Mouse (Mus musculus) limb, embryonic 14.5 days (tissue): ENCODE data around the gene Cabp1. TPM values are rescaled to one million over a fixed set of nuclear protein-coding genes. Genes with fewer than 3 reads are reported as not detected.

Experiments
- ATAC-seq: fragments of 200-750 bp; cut with Nextera tagmentation; 2 replicates; pipeline ENCODE4 v1.8.0; 2017; ENCODE audit warnings: low read depth, moderate number of reproducible peaks, moderate TSS enrichment; ENCODE audit not compliant: low FRiP score
- DNase-seq: peaks from one replicate; pipeline ENCODE4 v3.0.0-alpha.2; 2015; ENCODE audit warnings: low spot score
- H3K27ac ChIP-seq: fragments of 300-500 bp; sonication (generic); replicated peaks from 2 replicates; pipeline ENCODE4 v1.5.1; 2014; ENCODE audit warnings: low read depth, mild to moderate bottlenecking, low read length, moderate library complexity, mixed read lengths
- H3K27me3 ChIP-seq: fragments of 300-500 bp; sonication (generic); 2 replicates; pipeline ENCODE4 v1.6.1; 2014; ENCODE audit warnings: low read length, mixed read lengths; ENCODE audit not compliant: control insufficient read depth, insufficient read depth
- H3K36me3 ChIP-seq: fragments of 300-500 bp; sonication (generic); 2 replicates; pipeline ENCODE4 v1.6.1; 2014; ENCODE audit warnings: mild to moderate bottlenecking, low read length, moderate library complexity, mixed read lengths; ENCODE audit not compliant: control insufficient read depth, insufficient read depth
- H3K4me1 ChIP-seq: fragments of 300-500 bp; sonication (generic); 2 replicates; pipeline ENCODE4 v1.6.1; 2014; ENCODE audit warnings: antibody characterized with exemption, low read length, mixed read lengths; ENCODE audit not compliant: control insufficient read depth, insufficient read depth
- H3K4me2 ChIP-seq: fragments of 300-500 bp; sonication (generic); replicated peaks from 2 replicates; pipeline ENCODE4 v1.6.1; 2014; ENCODE audit warnings: low read depth, mild to moderate bottlenecking, low read length, moderate library complexity; ENCODE audit not compliant: severe bottlenecking
- H3K4me3 ChIP-seq: fragments of 300-500 bp; sonication (generic); replicated peaks from 2 replicates; pipeline ENCODE4 v1.5.1; 2014; ENCODE audit warnings: low read length
- H3K9ac ChIP-seq: fragments of 300-500 bp; sonication (generic); 2 replicates; pipeline ENCODE4 v1.6.1; 2014; ENCODE audit warnings: mild to moderate bottlenecking, low read depth, low read length, moderate library complexity; ENCODE audit not compliant: severe bottlenecking
- H3K9me3 ChIP-seq: fragments of 300-500 bp; sonication (generic); 2 replicates; pipeline ENCODE4 v1.6.1; 2016; ENCODE audit warnings: low read length; ENCODE audit not compliant: control insufficient read depth
- POLR2A ChIP-seq: fragments of 200-500 bp; IDR thresholded peaks from 2 replicates; pipeline ENCODE4 v1.8.0; 2012; ENCODE audit warnings: inconsistent platforms, mild to moderate bottlenecking, moderate library complexity, borderline replicate concordance; ENCODE audit not compliant: insufficient read depth, insufficient read length; ENCODE audit errors: extremely low read depth
- WGBS: fragments of 180-500 bp; shearing (Covaris S2); extraction: QIAGEN DNeasy Blood & Tissue Kit; methylation state at CpG from one replicate; pipeline ENCODE4 v1.1.7; 2014; 5-methylcytosine and 5-hydroxymethylcytosine counted together
- polyA plus RNA-seq, 2 experiments: library from polyadenylated mRNA; depleted of rRNA in 1 of 2; stranded (reverse) in 1 of 2; unstranded in 1 of 2; fragments of >200 nt; fragmentation: Nextera tagmentation in 1 of 2; extraction: Ambion mirVana in 1 of 2; gene quantifications; 2 replicates each; pipeline versions ENCODE4 v1.2.1 to v1.2.3; 2012 to 2014

Cabp1 gene
- polyA plus RNA-seq, 2 experiments: 1.5 to 4.7 TPM

GRCm38 (mm10) chr5:115235786-115236263, 41.6 kb upstream of the Cabp1 start, which contains the start of gene Pop5:
Pop5 (plus strand) TSS chr5:115235836.
- no peaks in the 10 kb centered on the region for H3K9me3 ChIP-seq
- H3K36me3 ChIP-seq: peaks cover 13% of the 10 kb centered on the region
- H3K9ac ChIP-seq: peak within 1 kb of the TSS; percentile 53
- peak; percentile 69 for ATAC-seq
- H3K4me2 ChIP-seq: peak within 1 kb of the TSS; percentile 62
- H3K27ac ChIP-seq: no peak within 1 kb of the TSS
- peak within 1 kb of the TSS; percentile 43 for H3K4me3 ChIP-seq
- 0 out of 2 replicates have a peak, but pooled peaks cover 2% of the 10 kb centered on the region for H3K27me3 ChIP-seq
- no peak for TF ChIP-seq POLR2A
- peaks cover 9% of the 10 kb centered on the region for H3K4me1 ChIP-seq
- WGBS: under 1% methylated on average over 21 of the region's 21 CpGs
- peak; percentile 95 for DNase-seq

- Histone ChIP-seq H3K27me3 (0 out of 2 replicates have a peak, but pooled peaks cover 2% of the 10 kb centered on the region), H3K9me3 (no peaks in the 10 kb centered on the region), H3K9ac (peak overlapping the region; percentile 53), H3K4me1 (peaks cover 9% of the 10 kb centered on the region), H3K4me3 (peak overlapping the region; percentile 43), H3K36me3 (peaks cover 8% of the 10 kb centered on the region), H3K4me2 (peak overlapping the region; percentile 62), H3K27ac (no peak overlapping the region)
- DNase-seq (no peak), ATAC-seq (peak; percentile 8; the same call in 1 of the 2 replicates)
- no peak for TF ChIP-seq POLR2A
- WGBS: 0% methylated on average over 43 of the region's 45 CpGs
Observed at GRCm38 (mm10) chr5:115235323-115235771, 41.2 kb upstream of the Cabp1 start.

- Histone ChIP-seq H3K27me3 (0 out of 2 replicates have a peak, but pooled peaks cover 2% of the 10 kb centered on the region), H3K27ac (no peak overlapping the region), H3K9me3 (no peaks in the 10 kb centered on the region), H3K36me3 (peaks cover under 1% of the 10 kb centered on the region; the same call in 1 of the 2 replicates), H3K9ac (no peak overlapping the region), H3K4me3 (no peak overlapping the region), H3K4me1 (peaks cover 9% of the 10 kb centered on the region), H3K4me2 (no peak overlapping the region)
- no peak for TF ChIP-seq POLR2A
- DNase-seq: no peak
- no peak for ATAC-seq
- WGBS: 38% methylated on average over 6 of the region's 6 CpGs
Observed at GRCm38 (mm10) chr5:115234519-115234918, 40.3 kb upstream of the Cabp1 start.

DNA sequence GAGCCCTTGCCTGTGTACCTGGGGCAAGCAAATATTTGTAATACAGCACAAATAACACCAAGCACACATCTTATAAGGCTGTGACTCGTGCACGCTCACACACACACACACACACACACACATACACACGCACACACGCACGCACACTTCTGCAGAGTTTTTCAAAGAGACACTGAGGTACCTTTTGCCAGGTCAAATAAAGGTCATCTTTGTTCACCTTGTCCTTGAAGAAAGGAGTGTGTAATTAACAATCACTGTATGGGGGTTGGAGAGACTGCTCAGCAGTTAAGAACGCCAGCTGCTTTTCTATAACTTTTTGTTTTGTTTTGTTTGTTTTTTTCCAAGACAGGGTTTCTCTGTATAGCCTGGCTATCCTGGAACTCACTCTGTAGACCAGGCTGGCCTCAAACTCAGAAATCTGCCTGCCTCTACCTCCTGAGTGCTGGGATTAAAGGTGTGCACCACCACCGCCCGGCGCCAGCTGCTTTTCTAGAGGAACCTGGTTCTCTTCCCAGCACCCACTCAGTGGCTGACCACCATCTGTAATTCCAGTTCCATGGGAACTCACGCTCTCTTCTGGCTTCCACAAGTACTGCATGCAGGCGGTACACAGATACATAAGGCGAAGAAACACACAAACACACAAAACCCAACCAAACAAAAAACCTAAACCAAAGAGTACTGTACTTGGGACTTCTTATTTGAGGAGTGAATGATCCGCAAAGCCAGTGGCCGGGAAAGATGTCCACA, 39.0 kb upstream of the Cabp1 start:
- Histone ChIP-seq H3K9me3 (no peaks in the 10 kb centered on the region), H3K9ac (no peak overlapping the region), H3K27ac (no peak overlapping the region), H3K36me3 (no peaks in the 10 kb centered on the region), H3K4me2 (no peak overlapping the region), H3K4me1 (peaks cover 2% of the 10 kb centered on the region; the same call in 1 of the 2 replicates), H3K27me3 (0 out of 2 replicates have a peak, but pooled peaks cover 2% of the 10 kb centered on the region), H3K4me3 (no peak overlapping the region)
- WGBS: 87% methylated on average over 14 of the region's 14 CpGs
- DNase-seq: no peak
- TF ChIP-seq POLR2A: no peak
- no peak for ATAC-seq

DNA sequence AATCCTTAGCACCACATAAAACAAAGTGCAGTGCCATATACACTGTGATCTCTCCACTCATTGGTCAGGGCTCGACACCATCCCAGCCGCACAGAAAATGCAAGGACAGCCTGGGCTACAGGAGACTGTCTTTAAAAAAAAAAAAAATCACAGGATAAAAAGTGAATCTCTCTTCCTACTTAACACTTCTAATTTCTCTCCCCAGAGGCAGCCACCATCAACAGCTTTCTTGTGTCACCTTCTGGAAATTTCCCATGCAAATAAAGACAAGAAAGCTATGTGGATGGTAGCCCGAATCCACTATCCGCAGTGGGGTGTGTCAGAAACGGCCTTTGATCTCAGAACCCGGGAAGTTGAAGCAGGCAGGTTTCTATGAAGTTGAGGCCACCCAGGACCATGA, 38.3 kb upstream of the Cabp1 start:
- no peaks in the 10 kb centered on the region for H3K9me3 ChIP-seq
- ATAC-seq: no peak
- no peak for TF ChIP-seq POLR2A
- H3K4me2 ChIP-seq: no peak overlapping the region
- H3K27me3 ChIP-seq: 0 out of 2 replicates have a peak, but pooled peaks cover 2% of the 10 kb centered on the region
- H3K4me1 ChIP-seq: peaks cover 2% of the 10 kb centered on the region; the same call in 1 of the 2 replicates
- DNase-seq: no peak
- no peaks in the 10 kb centered on the region for H3K36me3 ChIP-seq
- no peak overlapping the region for H3K9ac ChIP-seq
- WGBS: 39% methylated on average over 6 of the region's 6 CpGs
- H3K4me3 ChIP-seq: no peak overlapping the region
- no peak overlapping the region for H3K27ac ChIP-seq
